Mouse (Mus musculus) heart, postnatal 0 days (tissue): ENCODE measurements around the gene BC017158. TPM values are rescaled to one million over a fixed set of nuclear protein-coding genes. Genes with fewer than 3 reads are reported as not detected.
A peak's percentile ranks its signal among the peaks of the same experiment; 100 is the strongest.

Experiments
- ATAC-seq: fragments of 200-750 bp; cut with Nextera tagmentation; 2 replicates; pipeline ENCODE4 v1.8.0; 2017; ENCODE audit warnings: low read depth, moderate number of reproducible peaks, moderate library complexity; ENCODE audit not compliant: insufficient read depth
- DNase-seq: peaks from one replicate; pipeline ENCODE4 v3.0.0-alpha.2; 2016; ENCODE audit warnings: low spot score
- H3K27ac ChIP-seq: fragments of 300-500 bp; sonication (generic); 2 replicates; pipeline ENCODE4 v1.5.1; 2014; ENCODE audit warnings: low read depth, mild to moderate bottlenecking
- H3K27me3 ChIP-seq: fragments of 300-500 bp; sonication (generic); 2 replicates; pipeline ENCODE4 v1.6.1; 2014; ENCODE audit warnings: low read length, mixed read lengths; ENCODE audit not compliant: control insufficient read depth, insufficient read depth
- H3K36me3 ChIP-seq: fragments of 300-500 bp; sonication (generic); replicated peaks from 2 replicates; pipeline ENCODE4 v1.6.1; 2014; ENCODE audit warnings: low read length, mixed read lengths; ENCODE audit not compliant: control insufficient read depth, insufficient read depth
- H3K4me1 ChIP-seq: fragments of 300-500 bp; sonication (generic); 2 replicates; pipeline ENCODE4 v1.6.1; 2014; ENCODE audit warnings: antibody characterized with exemption; ENCODE audit not compliant: control insufficient read depth, insufficient read depth
- H3K4me2 ChIP-seq: fragments of 300-500 bp; sonication (generic); 2 replicates; pipeline ENCODE4 v1.6.1; 2014; ENCODE audit warnings: low read depth, mild to moderate bottlenecking, low read length, moderate library complexity
- H3K4me3 ChIP-seq: fragments of 300-500 bp; sonication (generic); 2 replicates; pipeline ENCODE4 v1.5.1; 2014; ENCODE audit warnings: low read depth, low read length
- H3K9ac ChIP-seq: fragments of 300-500 bp; sonication (generic); replicated peaks from 2 replicates; pipeline ENCODE4 v1.6.1; 2014; ENCODE audit warnings: low read depth, low read length, mixed read lengths
- H3K9me3 ChIP-seq: fragments of 300-500 bp; sonication (generic); replicated peaks from 2 replicates; pipeline ENCODE4 v1.6.1; 2016; ENCODE audit warnings: low read length; ENCODE audit not compliant: control insufficient read depth
- CTCF ChIP-seq: IDR thresholded peaks from 2 replicates; pipeline ENCODE4 v1.5.1; 2016; ENCODE audit warnings: antibody characterized with exemption, control low read depth, low read depth
- EP300 ChIP-seq: IDR thresholded peaks from 2 replicates; pipeline ENCODE4 v1.6.1; 2016; ENCODE audit warnings: antibody characterized with exemption, low read depth
- WGBS: fragments of 180-500 bp; shearing (Covaris S2); extraction: QIAGEN DNeasy Blood & Tissue Kit; methylation state at CpG from one replicate; pipeline ENCODE4 v1.1.7; 2014; 5-methylcytosine and 5-hydroxymethylcytosine counted together
- polyA plus RNA-seq: library from polyadenylated mRNA; unstranded; fragments of >200 nt; fragmentation: Nextera tagmentation; extraction: Ambion mirVana; gene quantifications from 2 replicates; pipeline ENCODE4 v1.2.1, GENCODE M21; 2015
- total RNA-seq: library from RNA; depleted of rRNA; stranded (reverse); fragments of >200 nt; gene quantifications from 2 replicates; pipeline ENCODE4 v1.2.3, GENCODE M21; 2014; ENCODE audit warnings: low replicate concordance

The BC017158 gene
- total and polyA plus RNA-seq, 2 experiments from 2014 or later = 5.8 to 22.4 TPM

- Histone ChIP-seq H3K27ac (no peak overlapping the region), H3K9ac (no peak overlapping the region), H3K4me3 (no peak overlapping the region), H3K36me3 (no peaks in the 10 kb centered on the region), H3K4me1 (peaks cover 12% of the 10 kb centered on the region), H3K4me2 (no peak overlapping the region), H3K9me3 (no peaks in the 10 kb centered on the region), H3K27me3 (no peaks in the 10 kb centered on the region)
- no peak for TF ChIP-seq EP300
- TF ChIP-seq CTCF = no peak
- ATAC-seq = no peak
- no peak for DNase-seq
Measured at GRCm38 (mm10) chr7:128307851-128308250, 9.9 kb upstream of the BC017158 start.

- H3K36me3 ChIP-seq = no peaks in the 10 kb centered on the region
- peaks cover 4% of the 10 kb centered on the region for H3K4me1 ChIP-seq
- TF ChIP-seq CTCF = peak; percentile 65
- TF ChIP-seq EP300 = no peak
- ATAC-seq (0 out of 2 replicates have a peak, but pooled peaks have one; percentile 64), DNase-seq (peak; percentile 79)
- WGBS = 7% methylated on average over 5 of the region's 5 CpGs
- H3K4me3 ChIP-seq = no peak overlapping the region
- H3K27me3 ChIP-seq = no peaks in the 10 kb centered on the region
- no peak overlapping the region for H3K27ac ChIP-seq
- no peak overlapping the region for H3K4me2 ChIP-seq
- H3K9me3 ChIP-seq = no peaks in the 10 kb centered on the region
- H3K9ac ChIP-seq = no peak overlapping the region
Measured at GRCm38 (mm10) chr7:128304907-128305306, 6.9 kb upstream of the BC017158 start.

GRCm38 (mm10) chr7:128304198-128304597, 6.2 kb upstream of the BC017158 start:
- Histone ChIP-seq H3K9ac (no peak overlapping the region), H3K27me3 (no peaks in the 10 kb centered on the region), H3K4me3 (no peak overlapping the region), H3K4me1 (no peaks in the 10 kb centered on the region), H3K36me3 (no peaks in the 10 kb centered on the region), H3K4me2 (no peak overlapping the region), H3K27ac (no peak overlapping the region), H3K9me3 (no peaks in the 10 kb centered on the region)
- no peak for TF ChIP-seq EP300
- TF ChIP-seq CTCF = no peak
- no peak for ATAC-seq
- no peak for DNase-seq
- WGBS = 76% methylated on average over 6 of the region's 6 CpGs

GRCm38 (mm10) chr7:128302151-128302550, 4.2 kb upstream of the BC017158 start:
- H3K4me1 ChIP-seq = 0 out of 2 replicates have a peak, but pooled peaks cover 2% of the 10 kb centered on the region
- no peaks in the 10 kb centered on the region for H3K36me3 ChIP-seq
- ATAC-seq (no peak), DNase-seq (no peak)
- H3K27me3 ChIP-seq = no peaks in the 10 kb centered on the region
- H3K27ac ChIP-seq = no peak overlapping the region
- no peak overlapping the region for H3K4me3 ChIP-seq
- no peak overlapping the region for H3K4me2 ChIP-seq
- TF ChIP-seq CTCF (no peak), EP300 (no peak)
- H3K9me3 ChIP-seq = no peaks in the 10 kb centered on the region
- 60% methylated on average over 3 of the region's 3 CpGs for WGBS
- no peak overlapping the region for H3K9ac ChIP-seq

GRCm38 (mm10) chr7:128300952-128301351, 3.0 kb upstream of the BC017158 start:
- Histone ChIP-seq H3K4me1 (0 out of 2 replicates have a peak, but pooled peaks cover 5% of the 10 kb centered on the region), H3K4me2 (no peak overlapping the region), H3K27me3 (no peaks in the 10 kb centered on the region), H3K9ac (no peak overlapping the region), H3K27ac (no peak overlapping the region), H3K4me3 (no peak overlapping the region), H3K36me3 (no peaks in the 10 kb centered on the region), H3K9me3 (no peaks in the 10 kb centered on the region)
- 55% methylated on average over 3 of the region's 3 CpGs for WGBS
- DNase-seq = no peak
- TF ChIP-seq CTCF = no peak
- TF ChIP-seq EP300 = no peak
- no peak for ATAC-seq

GRCm38 (mm10) chr7:128298481-128299342, 742 bp upstream of the BC017158 start:
- Histone ChIP-seq H3K4me2 (peak overlapping the region; percentile 70), H3K27me3 (no peaks in the 10 kb centered on the region), H3K36me3 (no peaks in the 10 kb centered on the region), H3K27ac (no peak overlapping the region), H3K9ac (peak overlapping the region; percentile 71), H3K4me3 (peak overlapping the region; percentile 77), H3K9me3 (no peaks in the 10 kb centered on the region), H3K4me1 (0 out of 2 replicates have a peak, but pooled peaks cover 5% of the 10 kb centered on the region)
- ATAC-seq (no peak), DNase-seq (no peak)
- WGBS = 81% methylated on average over 8 of the region's 8 CpGs
- TF ChIP-seq CTCF (no peak), EP300 (no peak)
